Mouse (Mus musculus) layer of hippocampus, adult 2 months (tissue): ENCODE measurements around the gene Edf1. TPM values are rescaled to one million over a fixed set of nuclear protein-coding genes. Genes with fewer than 3 reads are reported as not detected.

Source experiments
- DNase-seq, 2 experiments: peaks; one replicate each; pipeline ENCODE4 v3.0.0; 2022; ENCODE audit warnings: low spot score in 2 of 2
- H3K27ac ChIP-seq: fragments of 200-600 bp; 2 replicates; pipeline ENCODE4 v1.8.1; 2022
- H3K4me3 ChIP-seq: fragments of 200-600 bp; 2 replicates; pipeline ENCODE4 v1.8.1; 2022; ENCODE audit warnings: mild to moderate bottlenecking
- CTCF ChIP-seq: fragments of 200-600 bp; conservative IDR thresholded peaks from 2 replicates; pipeline ENCODE4 v1.8.1; 2022; ENCODE audit warnings: antibody characterized with exemption, mild to moderate bottlenecking, moderate library complexity
- total RNA-seq, 2 experiments: library from RNA; stranded (reverse); gene quantifications; 2 replicates each; pipeline ENCODE4 v1.2.3; 2021

Edf1 gene
- total RNA-seq, 2 experiments from 2014 or later, result 193 to 200 TPM

DNA sequence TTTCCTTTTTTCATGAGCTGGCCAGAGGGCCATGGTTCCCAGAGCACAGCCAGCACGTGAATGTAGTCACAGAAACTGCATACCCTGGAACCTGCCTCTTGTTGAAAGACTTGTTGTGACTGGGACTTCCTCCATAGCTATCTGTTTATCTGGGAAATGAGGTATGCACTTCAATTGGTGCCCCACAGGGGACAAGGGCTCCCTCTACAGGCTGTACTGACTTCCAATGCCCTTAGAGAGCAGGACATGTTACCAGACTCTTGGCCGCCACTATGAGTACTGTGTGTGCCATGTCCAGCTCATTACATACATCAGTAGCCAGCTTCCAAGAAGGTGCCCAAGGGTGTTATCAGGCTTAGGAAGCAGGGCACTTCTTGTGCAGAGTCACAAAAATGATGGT, 34.2 kb downstream of the Edf1 start:
- TF ChIP-seq CTCF, result peak; percentile 83
- Histone ChIP-seq H3K27ac (no peak overlapping the region), H3K4me3 (no peak overlapping the region)
- peak in 1 of 2 experiments; percentile 52 for DNase-seq

GRCm38 (mm10) chr2:25596765-25597510, 39.3 kb downstream of the Edf1 start:
- Histone ChIP-seq H3K4me3 (no peak overlapping the region), H3K27ac (no peak overlapping the region)
- TF ChIP-seq CTCF, result no peak
- DNase-seq, result no peak

DNA sequence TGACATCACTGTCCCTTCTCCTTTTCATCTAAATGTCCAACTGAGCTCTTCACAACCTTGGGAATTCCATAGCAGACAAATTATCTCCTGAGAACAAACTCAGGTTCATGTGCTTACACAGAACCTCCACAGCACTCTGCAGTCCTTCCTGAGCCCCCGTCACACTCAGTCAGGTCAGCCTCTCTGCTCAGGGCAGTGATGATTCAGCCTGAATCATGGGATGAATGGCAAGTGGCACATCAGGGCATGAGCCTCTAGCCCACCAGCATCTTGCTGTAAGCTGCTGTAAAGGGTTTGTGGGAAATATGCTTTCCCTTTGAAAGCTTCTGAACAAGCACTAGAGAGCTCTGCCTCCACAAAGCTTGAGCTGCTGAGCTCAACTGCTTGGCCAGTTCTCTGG, 41.1 kb downstream of the Edf1 start:
- H3K27ac ChIP-seq, result no peak overlapping the region
- no peak for TF ChIP-seq CTCF

GRCm38 (mm10) chr2:25600037-25600436, 42.4 kb downstream of the Edf1 start:
- Histone ChIP-seq H3K4me3 (no peak overlapping the region), H3K27ac (no peak overlapping the region)
- no peak for TF ChIP-seq CTCF
- no peak for DNase-seq

More for the DNA sequence above, 41.1 kb downstream of the Edf1 start:
- no peak for DNase-seq
- no peak overlapping the region for H3K4me3 ChIP-seq

GRCm38 (mm10) chr2:25602526-25602925, 44.9 kb downstream of the Edf1 start:
- no peak for DNase-seq
- no peak overlapping the region for H3K4me3 ChIP-seq
- TF ChIP-seq CTCF, result no peak
- no peak overlapping the region for H3K27ac ChIP-seq

DNA sequence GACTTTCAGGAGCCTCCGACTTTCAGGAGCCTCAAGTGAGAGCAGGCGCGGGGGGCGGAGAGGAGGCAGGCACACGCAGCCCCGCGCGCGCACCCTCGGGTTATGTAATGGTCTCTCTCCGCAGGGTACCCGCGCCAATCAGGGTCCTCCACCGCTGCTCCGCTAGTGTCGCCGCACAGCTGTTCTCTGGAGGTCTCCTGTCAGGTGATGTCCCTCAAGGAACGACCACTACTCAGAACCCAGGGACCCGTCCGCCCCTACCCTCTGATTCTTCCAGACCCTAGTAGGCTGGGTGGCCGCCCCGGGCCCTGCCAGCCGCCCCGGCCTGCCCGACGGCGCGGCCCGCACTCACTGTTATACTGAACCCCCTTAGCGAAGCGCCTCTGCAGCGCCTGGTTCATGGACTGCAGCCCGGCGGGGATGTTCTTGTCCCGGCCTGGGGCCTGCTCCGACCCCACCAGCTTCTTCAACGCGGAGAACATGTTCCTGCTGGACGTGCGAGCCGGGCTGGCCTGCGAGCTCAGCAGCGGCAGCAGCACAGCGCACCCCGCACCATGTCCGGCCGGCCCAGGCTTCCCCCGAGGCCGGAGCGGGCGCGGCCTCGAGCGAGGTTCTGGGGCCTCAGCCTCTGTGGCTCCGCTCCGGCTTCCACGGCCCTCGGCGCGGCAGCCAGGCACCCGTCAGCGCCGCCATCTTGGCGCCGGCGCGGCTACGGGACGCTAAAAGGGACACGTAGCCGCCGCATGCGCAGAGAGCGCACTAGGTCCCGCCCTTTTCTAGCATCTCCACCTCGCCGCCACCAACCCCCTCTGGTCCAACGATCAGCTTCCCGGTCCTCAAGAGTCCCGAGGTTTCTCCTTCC, 50.3 kb downstream of the Edf1 start, which contains the start of gene Rabl6:
Gene Rabl6, minus strand, starts transcription at position 761 of the 862 bp plus-strand sequence.
- no peak for TF ChIP-seq CTCF
- peak; percentile 88 to 89 for DNase-seq
- H3K4me3 ChIP-seq, result peak within 1 kb of the TSS; percentile 79
- peak within 1 kb of the TSS; percentile 97 for H3K27ac ChIP-seq

- Histone ChIP-seq H3K27ac (peak overlapping the region; percentile 97), H3K4me3 (peak overlapping the region; percentile 79)
- no peak for TF ChIP-seq CTCF
- DNase-seq, result no peak
Measured at GRCm38 (mm10) chr2:25608671-25609070, 51.0 kb downstream of the Edf1 start.

Other genes starting within 250 kb of the Edf1 start
- gene Grin1, start 238.7 kb upstream of the Edf1 start, total RNA-seq, result 100 to 1,000 TPM; 443 to 449 TPM
- gene Man1b1, start 225.5 kb upstream of the Edf1 start, total RNA-seq, result 10 to 100 TPM; 56.4 to 58.0 TPM
- gene Dpp7, start 201.5 kb upstream of the Edf1 start, total RNA-seq, result 10 to 100 TPM; 32.1 to 36.2 TPM
- gene Uap1l1, start 192.2 kb upstream of the Edf1 start, total RNA-seq, result 10 to 100 TPM; 14.6 to 19.8 TPM
- 1 to 10 TPM; 3.0 to 4.0 TPM for gene Sapcd2, start 185.5 kb upstream of the Edf1 start, total RNA-seq
- 10 to 100 TPM; 14.6 to 16.6 TPM for gene Entpd2, start 162.0 kb upstream of the Edf1 start, total RNA-seq
- gene Npdc1, start 158.5 kb upstream of the Edf1 start, total RNA-seq, result 100 to 1,000 TPM; 429 to 433 TPM
- under 1 TPM in 1 of 2 experiments, not detected in 1; 0.37 TPM for gene Fut7, start 134.6 kb upstream of the Edf1 start, total RNA-seq
- 100 to 1,000 TPM; 159 to 167 TPM for gene Abca2, start 129.1 kb upstream of the Edf1 start, total RNA-seq
- gene Clic3, start 101.0 kb upstream of the Edf1 start, total RNA-seq, result under 1 TPM in 1 of 2 experiments, not detected in 1; 0.49 TPM
- gene Paxx, start 96.8 kb upstream of the Edf1 start, total RNA-seq, result 10 to 100 TPM; 55.7 to 62.1 TPM
- 100 to 1,000 TPM; 541 to 735 TPM for gene Ptgds, start 87.8 kb upstream of the Edf1 start, total RNA-seq
- not detected for gene Lcn12, start 63.9 kb upstream of the Edf1 start, total RNA-seq
- 100 to 1,000 TPM; 109 to 120 TPM for gene Fbxw5, start 57.1 kb upstream of the Edf1 start, total RNA-seq
- gene C8g, start 56.1 kb upstream of the Edf1 start, total RNA-seq, result 1 to 10 TPM in 1 of 2 experiments, under 1 TPM in 1; 0.97 to 1.5 TPM
- 10 to 100 TPM; 10.9 to 12.0 TPM for gene Traf2, start 10.9 kb upstream of the Edf1 start, total RNA-seq
- 1 to 10 TPM; 2.8 to 3.5 TPM for gene Mamdc4, start 17.0 kb downstream of the Edf1 start, total RNA-seq
- gene Phpt1, start 17.4 kb downstream of the Edf1 start, total RNA-seq, result 10 to 100 TPM; 59.1 to 67.5 TPM
- 100 to 1,000 TPM; 106 to 120 TPM for gene Ajm1, start 23.9 kb downstream of the Edf1 start, total RNA-seq
- gene Rabl6, start 50.7 kb downstream of the Edf1 start, total RNA-seq, result 100 to 1,000 TPM; 149 to 151 TPM
- not detected for gene Ccdc183, start 59.8 kb downstream of the Edf1 start, total RNA-seq
- gene Tmem141, start 64.2 kb downstream of the Edf1 start, total RNA-seq, result 10 to 100 TPM; 14.1 to 15.4 TPM
- under 1 TPM; 0.79 TPM for gene Fcna, start 70.2 kb downstream of the Edf1 start, total RNA-seq
- not detected for gene Lcn8, start 95.3 kb downstream of the Edf1 start, total RNA-seq
- not detected for gene Lcn5, start 100.1 kb downstream of the Edf1 start, total RNA-seq
- gene Lcn6, start 118.9 kb downstream of the Edf1 start, total RNA-seq, result not detected
- not detected for gene Lcn10, start 124.9 kb downstream of the Edf1 start, total RNA-seq
- gene Obp2a, start 142.2 kb downstream of the Edf1 start, total RNA-seq, result not detected
- 10 to 100 TPM; 83.7 to 88.9 TPM for gene Bmyc, start 148.9 kb downstream of the Edf1 start, total RNA-seq
- under 1 TPM in 1 of 2 experiments, not detected in 1; 0.86 TPM for gene Obp2b, start 179.2 kb downstream of the Edf1 start, total RNA-seq
- not detected for gene Lcn3, start 207.7 kb downstream of the Edf1 start, total RNA-seq
- gene Lcn11, start 219.2 kb downstream of the Edf1 start, total RNA-seq, result not detected
- gene Gm13539, start 224.4 kb downstream of the Edf1 start, total RNA-seq, result not detected